Mouse (Mus musculus) thymus, postnatal 10 days (tissue): ENCODE measurements at regions not wholly inside any gene's neighbourhood (a gene's known extent, or its start where the extent isn't known, plus 50 kb on each side); places are given as distances from the start of the nearest gene placed in this dataset.

Experiments
- DNase-seq, 2 experiments: peaks; one replicate each; pipeline ENCODE4 v3.0.0; 2021; ENCODE audit warnings: low spot score in 2 of 2

- no peak for DNase-seq
Measured at GRCm38 (mm10) chr16:93017025-93017424, 191.1 kb upstream of the Runx1 start.

- no peak for DNase-seq
Measured at GRCm38 (mm10) chr16:93015636-93016035, 189.7 kb upstream of the Runx1 start.

GRCm38 (mm10) chr16:93014991-93015390 is 189.0 kb upstream of the Runx1 start:
- DNase-seq: no peak

- DNase-seq: no peak
Measured at GRCm38 (mm10) chr16:93013881-93014280, 187.9 kb upstream of the Runx1 start.

GRCm38 (mm10) chr16:93013256-93013655 is 187.3 kb upstream of the Runx1 start:
- no peak for DNase-seq

- DNase-seq: no peak
Measured at GRCm38 (mm10) chr16:93011474-93011873, 185.5 kb upstream of the Runx1 start.

- no peak for DNase-seq
Measured at GRCm38 (mm10) chr16:93006321-93006984, 180.5 kb upstream of the Runx1 start.

GRCm38 (mm10) chr16:93005470-93005869 is 179.5 kb upstream of the Runx1 start:
- no peak for DNase-seq

- DNase-seq: no peak
Measured at GRCm38 (mm10) chr16:93003830-93004229, 177.9 kb upstream of the Runx1 start.

GRCm38 (mm10) chr16:92998689-92999088 is 172.7 kb upstream of the Runx1 start:
- DNase-seq: no peak

- no peak for DNase-seq
Measured at GRCm38 (mm10) chr16:92997636-92998035, 171.7 kb upstream of the Runx1 start.

GRCm38 (mm10) chr16:92995993-92996350 is 170.0 kb upstream of the Runx1 start:
- no peak for DNase-seq

- DNase-seq: no peak
Measured at GRCm38 (mm10) chr16:92995132-92995992, 169.4 kb upstream of the Runx1 start.

- DNase-seq: no peak
Measured at GRCm38 (mm10) chr16:92992876-92993275, 166.9 kb upstream of the Runx1 start.

- DNase-seq: no peak
Measured at GRCm38 (mm10) chr16:92991405-92991804, 165.5 kb upstream of the Runx1 start.

GRCm38 (mm10) chr16:92988416-92988815 is 162.5 kb upstream of the Runx1 start:
- DNase-seq: no peak

GRCm38 (mm10) chr16:92988000-92988399 is 162.1 kb upstream of the Runx1 start:
- DNase-seq: no peak

- DNase-seq: no peak
Measured at GRCm38 (mm10) chr16:92985768-92986167, 159.8 kb upstream of the Runx1 start.

- DNase-seq: no peak
Measured at GRCm38 (mm10) chr16:92982934-92983333, 157.0 kb upstream of the Runx1 start.

GRCm38 (mm10) chr16:92979620-92980330 is 153.8 kb upstream of the Runx1 start:
- peak in 1 of 2 experiments; percentile 10 for DNase-seq

GRCm38 (mm10) chr16:92976097-92976496 is 150.1 kb upstream of the Runx1 start:
- DNase-seq: no peak

- no peak for DNase-seq
Measured at GRCm38 (mm10) chr16:92975090-92975489, 149.1 kb upstream of the Runx1 start.

GRCm38 (mm10) chr16:92972681-92973080 is 146.7 kb upstream of the Runx1 start:
- DNase-seq: no peak
